Mouse (Mus musculus): Measurements from ENCODE around the gene Tardbp. TPM values are rescaled to one million over a fixed set of nuclear protein-coding genes. Genes with fewer than 3 reads are reported as not detected.

The Tardbp gene
- polyA plus RNA-seq, 1 experiment from 2014 or later = 223 TPM

- Histone ChIP-seq H3K4me2 (no peak overlapping the region), H3K9ac (no peak overlapping the region), H3K4me3 (no peak overlapping the region), H3K27me3 (no peaks in the 10 kb centered on the region), H3K4me1 (replicated peaks) (no peaks in the 10 kb centered on the region), H3K27ac (replicated peaks) (no peak overlapping the region), H3K36me3 (peaks cover 98% of the 10 kb centered on the region), H3K9me3 (no peaks in the 10 kb centered on the region)
- WGBS = 93% methylated on average over 9 of the region's 9 CpGs
- ATAC-seq (ENCODE audit: low read depth) = no peak
Observed at GRCm38 (mm10) chr4:148570693-148571295, 56.0 kb downstream of the Tardbp start.

- H3K9ac ChIP-seq = no peak overlapping the region
- H3K27ac ChIP-seq (replicated peaks) = no peak overlapping the region
- no peaks in the 10 kb centered on the region for H3K27me3 ChIP-seq
- peaks cover 98% of the 10 kb centered on the region for H3K36me3 ChIP-seq
- WGBS = 87% methylated on average over 10 of the region's 10 CpGs
- H3K4me3 ChIP-seq = no peak overlapping the region
- no peak for ATAC-seq (ENCODE audit: low read depth)
- no peaks in the 10 kb centered on the region for H3K9me3 ChIP-seq
- no peaks in the 10 kb centered on the region for H3K4me1 ChIP-seq (replicated peaks)
- H3K4me2 ChIP-seq = no peak overlapping the region
Observed at GRCm38 (mm10) chr4:148570138-148570537, 56.7 kb downstream of the Tardbp start.

GRCm38 (mm10) chr4:148563595-148563994, 63.2 kb downstream of the Tardbp start:
- WGBS = 94% methylated on average over 12 of the region's 12 CpGs
- ATAC-seq (ENCODE audit: low read depth) = no peak
- no peaks in the 10 kb centered on the region for H3K27me3 ChIP-seq
- peaks cover 88% of the 10 kb centered on the region for H3K36me3 ChIP-seq
- no peak overlapping the region for H3K4me3 ChIP-seq
- H3K9me3 ChIP-seq = no peaks in the 10 kb centered on the region
- H3K27ac ChIP-seq (replicated peaks) = no peak overlapping the region
- peaks cover 8% of the 10 kb centered on the region for H3K4me1 ChIP-seq (replicated peaks)
- H3K9ac ChIP-seq = no peak overlapping the region
- no peak overlapping the region for H3K4me2 ChIP-seq

- no peak overlapping the region for H3K27ac ChIP-seq (replicated peaks)
- 94% methylated on average over 17 of the region's 17 CpGs for WGBS
- peaks cover 78% of the 10 kb centered on the region for H3K36me3 ChIP-seq
- H3K9me3 ChIP-seq = no peaks in the 10 kb centered on the region
- peaks cover 11% of the 10 kb centered on the region for H3K4me1 ChIP-seq (replicated peaks)
- no peak overlapping the region for H3K4me2 ChIP-seq
- H3K4me3 ChIP-seq = no peak overlapping the region
- no peak for ATAC-seq (ENCODE audit: low read depth)
- H3K9ac ChIP-seq = no peak overlapping the region
- no peaks in the 10 kb centered on the region for H3K27me3 ChIP-seq
Observed at GRCm38 (mm10) chr4:148562676-148563075, 64.1 kb downstream of the Tardbp start.

Other genes with a start within 250 kb of the Tardbp start
- 15.0 and 19.0 TPM in 2 replicates for gene Ubiad1, start 182.2 kb downstream of the Tardbp start, polyA plus RNA-seq (2015; fragmentation: Nextera tagmentation; extraction: Ambion mirVana)
- gene Mtor, start 178.4 kb downstream of the Tardbp start, polyA plus RNA-seq (2015; fragmentation: Nextera tagmentation; extraction: Ambion mirVana) = 21.4 and 23.0 TPM in 2 replicates
- gene Angptl7, start 126.6 kb downstream of the Tardbp start, polyA plus RNA-seq (2015; fragmentation: Nextera tagmentation; extraction: Ambion mirVana) = 0.22 and 0.43 TPM in 2 replicates
- gene Exosc10, start 68.6 kb downstream of the Tardbp start, polyA plus RNA-seq (2015; fragmentation: Nextera tagmentation; extraction: Ambion mirVana) = 80.1 and 85.1 TPM in 2 replicates
- gene Srm, start 35.5 kb downstream of the Tardbp start, polyA plus RNA-seq (2015; fragmentation: Nextera tagmentation; extraction: Ambion mirVana) = 159 and 160 TPM in 2 replicates
- gene Masp2, start 24.5 kb downstream of the Tardbp start, polyA plus RNA-seq (2015; fragmentation: Nextera tagmentation; extraction: Ambion mirVana) = 0.58 and 1.1 TPM in 2 replicates
- not detected in 2 replicates for gene Gm572, start 16.3 kb upstream of the Tardbp start, polyA plus RNA-seq (2015; fragmentation: Nextera tagmentation; extraction: Ambion mirVana)
- gene Casz1, start 177.4 kb upstream of the Tardbp start, polyA plus RNA-seq (2015; fragmentation: Nextera tagmentation; extraction: Ambion mirVana) = 16.2 and 17.3 TPM in 2 replicates

Measured in neural tube, embryonic 13.5 days (tissue).